Mouse (Mus musculus): ENCODE measurements around the gene Prickle1.

DNA sequence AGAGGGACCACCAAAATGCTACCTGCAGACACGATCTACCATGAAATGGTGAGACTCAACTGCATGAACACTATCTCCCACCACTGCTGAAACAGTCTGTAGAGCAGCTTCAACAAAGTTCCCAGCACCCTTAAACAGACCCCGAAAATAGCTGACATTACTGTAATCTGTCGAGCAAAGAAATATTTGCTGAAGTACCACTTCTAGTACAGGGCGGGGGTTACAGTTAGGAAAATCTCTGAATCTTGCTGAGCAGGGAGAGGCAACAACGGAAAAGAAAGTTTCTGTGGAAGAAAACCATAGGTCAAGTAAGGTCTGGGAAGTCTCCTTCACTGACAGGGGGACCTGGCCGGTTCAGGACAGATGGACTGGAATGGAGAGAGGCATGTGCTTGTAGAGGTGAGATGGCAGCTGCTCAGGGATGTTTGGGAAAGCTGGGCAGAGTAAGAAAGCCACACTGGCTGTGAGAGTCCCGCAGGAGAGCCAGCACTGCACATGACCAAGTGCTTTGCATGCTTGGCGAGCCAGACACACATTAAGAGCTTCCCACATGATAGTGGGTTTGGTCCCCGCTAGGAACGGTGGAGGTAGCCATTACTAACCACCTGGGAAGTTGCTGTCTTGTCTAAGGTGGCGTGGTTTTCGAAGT is 41.4 kb downstream of the Prickle1 start:
- no peak for TF ChIP-seq CTCF (IDR thresholded peaks at IDR 0.05; ENCODE audit: control insufficient read depth, insufficient read depth, insufficient read length)
- no peak for TF ChIP-seq MYOD1 (IDR thresholded peaks at IDR 0.05; ENCODE audit: control insufficient read depth, insufficient read length, low read depth)
- no peak for TF ChIP-seq MAX (IDR thresholded peaks at IDR 0.05)
- no peak for TF ChIP-seq USF1 (IDR thresholded peaks at IDR 0.05; ENCODE audit: low read depth)
- no peak for TF ChIP-seq MYOG (IDR thresholded peaks at IDR 0.05; ENCODE audit: control insufficient read depth, extremely low read depth, insufficient read length)
